Mouse (Mus musculus): ENCODE data around the gene Pdcd4.
"Not testable (repeated sequence)": the region's sequence is repeated elsewhere in the genome, so short reads cannot be mapped to it uniquely, and the experiment has no call there.

Pdcd4 gene

GRCm38 (mm10) chr19:53901931-53902738, 10.1 kb downstream of the Pdcd4 start:
- no peak for DNase-seq (ENCODE audit: low read depth, low spot score)

- peak; percentile 98 for DNase-seq (ENCODE audit: low read depth, low spot score)
Observed at GRCm38 (mm10) chr19:53902739-53903487, 10.9 kb downstream of the Pdcd4 start.

- DNase-seq (ENCODE audit: low read depth, low spot score): peak; percentile 85
Observed at GRCm38 (mm10) chr19:53903507-53904321, 11.7 kb downstream of the Pdcd4 start.

- peak; percentile 48 for DNase-seq (ENCODE audit: low read depth, low spot score)
Observed at GRCm38 (mm10) chr19:53904833-53905480, 12.9 kb downstream of the Pdcd4 start.

GRCm38 (mm10) chr19:53906033-53906702, 14.1 kb downstream of the Pdcd4 start:
- DNase-seq (ENCODE audit: low read depth, low spot score): peak; percentile 76

- DNase-seq (ENCODE audit: low read depth, low spot score): not testable (repeated sequence)
Observed at GRCm38 (mm10) chr19:53906703-53907070, 14.7 kb downstream of the Pdcd4 start.

- no peak for DNase-seq (ENCODE audit: low read depth, low spot score)
Observed at GRCm38 (mm10) chr19:53914950-53915349, 22.9 kb downstream of the Pdcd4 start.

- no peak for DNase-seq (ENCODE audit: low read depth, low spot score)
Observed at GRCm38 (mm10) chr19:53919541-53919940, 27.5 kb downstream of the Pdcd4 start.

- not testable (repeated sequence) for DNase-seq (ENCODE audit: low read depth, low spot score)
Observed at GRCm38 (mm10) chr19:53921996-53922395, 30.0 kb downstream of the Pdcd4 start.

GRCm38 (mm10) chr19:53925338-53925751, 33.3 kb downstream of the Pdcd4 start:
- DNase-seq (ENCODE audit: low read depth, low spot score): peak; percentile 74

- no peak for DNase-seq (ENCODE audit: low read depth, low spot score)
Observed at GRCm38 (mm10) chr19:53926705-53927104, 34.7 kb downstream of the Pdcd4 start.

- no peak for DNase-seq (ENCODE audit: low read depth, low spot score)
Observed at GRCm38 (mm10) chr19:53929218-53929617, 37.2 kb downstream of the Pdcd4 start.

- no peak for DNase-seq (ENCODE audit: low read depth, low spot score)
Observed at GRCm38 (mm10) chr19:53933050-53933449, 41.0 kb downstream of the Pdcd4 start.

- DNase-seq (ENCODE audit: low read depth, low spot score): no peak
Observed at GRCm38 (mm10) chr19:53934046-53934445, 42.0 kb downstream of the Pdcd4 start.

- no peak for DNase-seq (ENCODE audit: low read depth, low spot score)
Observed at GRCm38 (mm10) chr19:53939467-53939866, 47.4 kb downstream of the Pdcd4 start.

- no peak for DNase-seq (ENCODE audit: low read depth, low spot score)
Observed at GRCm38 (mm10) chr19:53941139-53941538, 49.1 kb downstream of the Pdcd4 start.

- no peak for DNase-seq (ENCODE audit: low read depth, low spot score)
Observed at GRCm38 (mm10) chr19:53942342-53942741, 50.3 kb downstream of the Pdcd4 start.

GRCm38 (mm10) chr19:53943802-53944785, 52.1 kb downstream of the Pdcd4 start, which contains the start of the genes Shoc2 and Bbip1:
TSS of gene Shoc2 (plus strand) at chr19:53944306.
TSS of gene Bbip1 (minus strand) at chr19:53944627.
- DNase-seq (ENCODE audit: low read depth, low spot score): peak; percentile 99

- no peak for DNase-seq (ENCODE audit: low read depth, low spot score)
Observed at GRCm38 (mm10) chr19:53944786-53945169, 52.7 kb downstream of the Pdcd4 start.
